Mouse (Mus musculus) C2C12 (cell line): ENCODE data around the gene Dynlt1a.
"Not testable (repeated sequence)": the region's sequence is repeated elsewhere in the genome, so short reads cannot be mapped to it uniquely, and the experiment has no call there.

Experiments
- CEBPB ChIP-seq: IDR thresholded peaks from one replicate; pipeline ENCODE4 v1.6.1; 2011; ENCODE audit warnings: low read depth, mild to moderate bottlenecking, control low read depth, moderate library complexity
- CTCF ChIP-seq: IDR thresholded peaks from one replicate; pipeline ENCODE4 v1.5.1; 2011; ENCODE audit not compliant: control insufficient read depth, insufficient read depth, insufficient read length
- FOSL1 ChIP-seq: IDR thresholded peaks from one replicate; pipeline ENCODE4 v1.8.0; 2011; ENCODE audit warnings: mild to moderate bottlenecking, low read length; ENCODE audit not compliant: poor library complexity, insufficient read depth, severe bottlenecking
- MAX ChIP-seq: IDR thresholded peaks from one replicate; pipeline ENCODE4 v1.6.1; 2011; ENCODE audit warnings: mild to moderate bottlenecking, control low read depth
- MYOD1 ChIP-seq: IDR thresholded peaks from one replicate; pipeline ENCODE4 v1.6.1; 2011; ENCODE audit warnings: low read depth; ENCODE audit not compliant: control insufficient read depth, insufficient read length
- MYOG ChIP-seq: IDR thresholded peaks from one replicate; pipeline ENCODE4 v1.6.1; 2011; ENCODE audit not compliant: control insufficient read depth, insufficient read length; ENCODE audit errors: extremely low read depth

DNA sequence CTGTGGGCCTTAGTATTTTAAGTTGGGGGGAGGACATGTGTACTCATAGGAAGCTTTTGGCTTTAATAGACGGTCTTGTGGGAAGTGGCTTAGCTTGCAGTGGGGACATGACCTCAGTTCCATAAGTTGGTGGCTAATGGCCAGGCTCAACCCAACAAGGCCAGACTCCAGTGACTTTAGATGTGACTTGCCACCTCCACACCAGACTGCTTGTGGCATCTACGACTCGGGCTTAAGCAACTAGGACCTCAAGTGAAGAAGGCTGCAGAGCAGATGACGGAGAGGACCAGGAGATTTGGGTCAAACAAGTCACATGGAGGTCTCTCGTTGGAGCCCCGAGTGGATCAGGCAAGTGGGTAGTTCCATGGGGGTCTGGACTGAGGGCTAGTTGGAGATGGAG, 42.6 kb downstream of the Dynlt1a start:
- not testable (repeated sequence) for TF ChIP-seq CTCF, MAX, CEBPB, MYOD1, FOSL1, MYOG
